Mouse (Mus musculus): ENCODE data around the gene Plac8. TPM values are rescaled to one million over a fixed set of nuclear protein-coding genes. Genes with fewer than 3 reads are reported as not detected.

Plac8 gene
- polyA plus RNA-seq, 1 experiment from 2014 or later: 104 TPM

DNA sequence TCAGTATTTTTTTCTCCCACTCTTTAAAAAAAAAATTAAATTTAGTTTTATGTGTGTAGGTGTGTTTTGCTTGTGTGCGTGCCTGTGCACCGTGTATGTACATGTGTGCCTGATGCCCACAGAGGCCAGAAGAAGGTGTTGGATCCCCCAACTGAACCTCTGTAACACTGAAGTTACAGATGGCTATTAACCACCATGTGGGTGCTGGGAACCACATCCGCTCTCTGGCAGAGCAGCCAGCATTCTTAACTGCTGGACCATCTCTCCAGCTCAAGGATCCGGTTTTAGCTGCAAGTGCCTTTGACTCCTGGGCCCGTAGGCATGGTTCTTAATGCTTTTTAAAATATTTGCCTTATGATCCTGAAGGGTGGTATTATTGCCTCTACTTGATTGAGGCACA is 1.2 kb upstream of the Plac8 start:
- WGBS (ENCODE audit: insufficient replicate concordance): 75% methylated on average over 5 of the region's 5 CpGs
- H3K9me3 ChIP-seq (ENCODE audit: low read length): no peaks in the 10 kb centered on the region
- no peak for DNase-seq
- ATAC-seq: no peak
- no peaks in the 10 kb centered on the region for H3K36me3 ChIP-seq (replicated peaks; ENCODE audit: insufficient read depth, low read length)
- no peak overlapping the region for H3K4me3 ChIP-seq (ENCODE audit: low read depth, low read length)
- H3K9ac ChIP-seq (replicated peaks): no peak overlapping the region
- H3K27me3 ChIP-seq (ENCODE audit: insufficient read depth, low read length): no peaks in the 10 kb centered on the region
- H3K27ac ChIP-seq (ENCODE audit: low read depth): no peak overlapping the region
- TF ChIP-seq CTCF (IDR thresholded peaks at IDR 0.05; ENCODE audit: low read depth): no peak
- no peak for TF ChIP-seq EP300 (IDR thresholded peaks at IDR 0.05; ENCODE audit: low read depth)
- no peak overlapping the region for H3K4me2 ChIP-seq (ENCODE audit: low read depth, low read length)
- H3K4me1 ChIP-seq (ENCODE audit: insufficient read depth): peaks cover 3% of the 10 kb centered on the region

DNA sequence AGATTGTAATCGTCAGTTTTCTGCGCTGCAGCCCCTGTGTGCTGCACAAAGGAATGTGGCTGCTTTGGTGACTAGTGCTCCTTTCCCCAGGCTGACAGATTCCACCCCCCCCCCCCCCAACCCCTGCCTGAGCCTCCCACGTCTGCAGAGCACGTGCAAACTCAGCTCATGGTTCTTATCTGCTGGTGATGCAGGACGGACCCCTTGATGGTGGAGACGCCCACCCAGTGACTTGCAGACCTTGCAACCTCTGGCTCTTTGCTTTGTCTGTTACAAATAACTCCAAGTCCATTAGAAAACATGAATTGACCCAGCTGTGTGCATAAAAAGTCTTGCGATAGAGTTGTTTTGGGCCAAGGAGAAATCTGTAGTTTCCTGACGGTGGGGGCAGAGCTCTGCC is 1.3 kb downstream of the Plac8 start:
- Histone ChIP-seq H3K9ac (replicated peaks) (peak overlapping the region; percentile 39), H3K4me1 (ENCODE audit: insufficient read depth) (peaks cover 19% of the 10 kb centered on the region), H3K36me3 (replicated peaks; ENCODE audit: insufficient read depth, low read length) (no peaks in the 10 kb centered on the region), H3K27me3 (ENCODE audit: insufficient read depth, low read length) (no peaks in the 10 kb centered on the region), H3K4me2 (ENCODE audit: low read depth, low read length) (peak overlapping the region; percentile 56), H3K27ac (ENCODE audit: low read depth) (peak overlapping the region; percentile 78), H3K4me3 (ENCODE audit: low read depth, low read length) (peak overlapping the region; percentile 45), H3K9me3 (ENCODE audit: low read length) (no peaks in the 10 kb centered on the region)
- no peak for TF ChIP-seq CTCF (IDR thresholded peaks at IDR 0.05; ENCODE audit: low read depth)
- TF ChIP-seq EP300 (IDR thresholded peaks at IDR 0.05; ENCODE audit: low read depth): no peak
- ATAC-seq (no peak), DNase-seq (no peak)
- WGBS (ENCODE audit: insufficient replicate concordance): 17% methylated on average over 8 of the region's 8 CpGs

DNA sequence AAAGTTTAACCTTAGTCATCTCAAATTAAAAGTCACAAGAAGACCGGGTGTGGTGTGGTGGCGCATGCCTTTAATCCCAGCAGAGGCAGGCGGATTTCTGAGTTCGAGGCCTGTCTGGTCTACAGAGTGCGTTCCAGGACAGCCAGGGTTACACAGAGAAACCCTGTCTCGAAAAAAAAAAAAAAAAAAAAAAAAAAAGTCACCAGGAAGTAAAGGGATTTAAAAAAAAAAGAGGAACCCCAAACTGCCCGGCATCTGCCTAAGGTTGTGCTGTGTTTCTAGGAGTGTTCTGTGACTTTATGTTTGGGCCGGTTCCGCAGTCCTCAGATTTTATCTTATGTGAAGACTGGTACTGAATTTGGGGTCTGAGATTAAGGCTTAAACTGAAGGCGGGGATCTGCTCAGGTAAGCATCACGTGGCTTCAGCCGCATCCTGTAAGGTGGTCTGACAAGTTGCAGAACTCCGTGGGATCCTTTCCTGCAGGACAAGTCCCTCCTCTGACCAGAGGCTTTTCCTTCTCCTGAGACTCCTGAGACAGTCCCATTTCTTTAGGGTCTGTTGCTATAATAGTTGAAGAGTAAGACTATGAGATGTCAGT is 1.9 kb downstream of the Plac8 start:
- DNase-seq: no peak
- H3K27ac ChIP-seq (ENCODE audit: low read depth): peak overlapping the region; percentile 78
- TF ChIP-seq EP300 (IDR thresholded peaks at IDR 0.05; ENCODE audit: low read depth): no peak
- TF ChIP-seq CTCF (IDR thresholded peaks at IDR 0.05; ENCODE audit: low read depth): no peak
- H3K9ac ChIP-seq (replicated peaks): peak overlapping the region; percentile 39
- WGBS (ENCODE audit: insufficient replicate concordance): 31% methylated on average over 13 of the region's 13 CpGs
- H3K9me3 ChIP-seq (ENCODE audit: low read length): no peaks in the 10 kb centered on the region
- H3K36me3 ChIP-seq (replicated peaks; ENCODE audit: insufficient read depth, low read length): no peaks in the 10 kb centered on the region
- no peaks in the 10 kb centered on the region for H3K27me3 ChIP-seq (ENCODE audit: insufficient read depth, low read length)
- peak overlapping the region; percentile 45 for H3K4me3 ChIP-seq (ENCODE audit: low read depth, low read length)
- ATAC-seq: no peak
- peak overlapping the region; percentile 57 for H3K4me2 ChIP-seq (ENCODE audit: low read depth, low read length)
- peaks cover 25% of the 10 kb centered on the region for H3K4me1 ChIP-seq (ENCODE audit: insufficient read depth)

DNA sequence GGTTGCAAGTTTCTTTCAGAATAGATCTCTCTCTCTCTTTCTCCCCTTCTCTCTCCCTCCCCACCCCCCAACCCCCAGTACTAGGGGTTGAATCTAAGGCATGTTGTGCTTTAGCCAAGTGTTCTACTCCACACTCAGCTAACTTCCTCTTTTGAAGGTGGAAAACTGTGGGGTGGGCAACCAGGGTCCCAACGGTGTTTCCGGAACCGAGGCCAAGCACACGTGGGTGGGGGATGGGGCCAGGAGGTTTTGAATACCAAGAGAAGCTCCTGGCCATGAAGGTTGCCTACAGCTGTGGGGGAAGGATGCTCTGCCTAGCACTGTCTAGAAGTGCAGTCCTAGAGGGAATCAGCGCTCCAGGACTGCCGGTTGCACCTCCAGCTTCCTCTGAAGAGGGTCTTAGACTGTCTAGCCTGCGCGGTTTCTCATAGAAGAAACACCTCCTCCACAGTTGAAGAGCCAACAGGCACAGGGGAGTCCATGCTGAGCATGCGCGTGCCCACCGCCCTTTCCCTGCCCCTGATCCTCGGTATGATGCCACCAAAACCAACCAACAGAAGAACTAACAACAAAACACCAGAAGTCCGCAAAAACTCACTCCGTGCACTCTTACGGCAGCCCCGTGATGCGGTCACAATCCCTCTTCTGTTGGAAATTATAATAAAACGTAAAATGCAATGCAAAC is 2.7 kb downstream of the Plac8 start:
- H3K4me2 ChIP-seq (ENCODE audit: low read depth, low read length): peak overlapping the region; percentile 57
- H3K4me1 ChIP-seq (ENCODE audit: insufficient read depth): peaks cover 23% of the 10 kb centered on the region
- H3K27me3 ChIP-seq (ENCODE audit: insufficient read depth, low read length): no peaks in the 10 kb centered on the region
- 49% methylated on average over 18 of the region's 18 CpGs for WGBS (ENCODE audit: insufficient replicate concordance)
- H3K9ac ChIP-seq (replicated peaks): peak overlapping the region; percentile 22; the same call in 1 of the 2 replicates
- peak overlapping the region; percentile 78 for H3K27ac ChIP-seq (ENCODE audit: low read depth)
- TF ChIP-seq EP300 (IDR thresholded peaks at IDR 0.05; ENCODE audit: low read depth) (no peak), CTCF (IDR thresholded peaks at IDR 0.05; ENCODE audit: low read depth) (no peak)
- peak overlapping the region; percentile 45 for H3K4me3 ChIP-seq (ENCODE audit: low read depth, low read length)
- peak; percentile 5; the same call in 1 of the 2 replicates for ATAC-seq
- no peaks in the 10 kb centered on the region for H3K9me3 ChIP-seq (ENCODE audit: low read length)
- no peaks in the 10 kb centered on the region for H3K36me3 ChIP-seq (replicated peaks; ENCODE audit: insufficient read depth, low read length)
- peak; percentile 47 for DNase-seq

DNA sequence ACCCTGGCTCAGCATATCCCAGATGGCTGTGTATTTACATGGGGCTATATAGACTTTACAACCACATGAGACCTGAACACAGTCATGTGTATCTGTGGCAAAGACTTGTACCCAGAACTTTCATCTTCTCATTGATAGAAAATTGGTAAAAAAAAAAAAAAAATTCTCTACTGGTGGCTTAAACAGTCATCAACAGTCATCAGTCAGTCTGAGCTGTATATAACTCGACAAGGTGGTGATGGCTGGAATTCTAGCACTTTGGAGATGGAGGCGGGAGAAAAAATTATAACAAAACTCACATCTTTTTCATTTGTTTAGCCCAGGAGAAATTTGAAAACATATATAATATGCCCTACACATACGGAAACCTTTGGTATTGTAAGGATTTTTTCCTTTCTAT is 3.2 kb downstream of the Plac8 start:
- H3K4me3 ChIP-seq (ENCODE audit: low read depth, low read length): no peak overlapping the region
- H3K4me1 ChIP-seq (ENCODE audit: insufficient read depth): peaks cover 23% of the 10 kb centered on the region
- ATAC-seq: no peak
- no peaks in the 10 kb centered on the region for H3K27me3 ChIP-seq (ENCODE audit: insufficient read depth, low read length)
- 61% methylated on average over 3 of the region's 3 CpGs for WGBS (ENCODE audit: insufficient replicate concordance)
- TF ChIP-seq EP300 (IDR thresholded peaks at IDR 0.05; ENCODE audit: low read depth) (no peak), CTCF (IDR thresholded peaks at IDR 0.05; ENCODE audit: low read depth) (no peak)
- no peak overlapping the region for H3K27ac ChIP-seq (ENCODE audit: low read depth)
- no peaks in the 10 kb centered on the region for H3K36me3 ChIP-seq (replicated peaks; ENCODE audit: insufficient read depth, low read length)
- DNase-seq: no peak
- H3K4me2 ChIP-seq (ENCODE audit: low read depth, low read length): peak overlapping the region; percentile 49
- no peaks in the 10 kb centered on the region for H3K9me3 ChIP-seq (ENCODE audit: low read length)
- no peak overlapping the region for H3K9ac ChIP-seq (replicated peaks)

DNA sequence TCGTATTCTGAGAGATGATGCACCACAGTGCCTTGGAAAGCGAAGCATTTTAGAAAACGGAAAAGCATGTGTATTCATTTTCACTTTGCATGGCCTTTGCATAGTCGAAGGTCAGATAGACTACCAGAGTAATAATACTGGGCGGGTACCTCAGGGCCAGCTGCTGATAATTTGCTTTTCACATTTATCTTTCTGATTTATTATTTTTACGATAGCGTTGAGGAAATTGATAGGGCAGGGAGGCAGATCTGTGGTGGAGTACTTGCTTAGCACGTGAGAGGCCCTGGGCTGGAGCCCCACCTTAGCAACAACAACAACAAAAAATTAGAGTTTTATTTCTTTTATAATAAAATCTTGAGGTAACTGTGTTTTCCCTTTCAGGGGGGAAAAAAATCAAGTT is 3.9 kb downstream of the Plac8 start:
- Histone ChIP-seq H3K27ac (ENCODE audit: low read depth) (peak overlapping the region; percentile 76), H3K9ac (replicated peaks) (no peak overlapping the region), H3K36me3 (replicated peaks; ENCODE audit: insufficient read depth, low read length) (peaks cover 3% of the 10 kb centered on the region; the same call in 1 of the 2 replicates), H3K4me3 (ENCODE audit: low read depth, low read length) (no peak overlapping the region), H3K4me2 (ENCODE audit: low read depth, low read length) (peak overlapping the region; percentile 49), H3K27me3 (ENCODE audit: insufficient read depth, low read length) (no peaks in the 10 kb centered on the region), H3K9me3 (ENCODE audit: low read length) (no peaks in the 10 kb centered on the region), H3K4me1 (ENCODE audit: insufficient read depth) (peaks cover 23% of the 10 kb centered on the region)
- TF ChIP-seq CTCF (IDR thresholded peaks at IDR 0.05; ENCODE audit: low read depth): no peak
- no peak for TF ChIP-seq EP300 (IDR thresholded peaks at IDR 0.05; ENCODE audit: low read depth)
- DNase-seq (no peak), ATAC-seq (no peak)
- WGBS (ENCODE audit: insufficient replicate concordance): 50% methylated on average over 8 of the region's 8 CpGs

Measured in liver, postnatal 0 days (tissue).